Mouse (Mus musculus) kidney, adult 8-10 months (tissue): ENCODE data around the gene Gm20661.
A peak's percentile ranks its signal among the peaks of the same experiment; 100 is the strongest.

Experiments
- DNase-seq, 2 experiments: peaks; one replicate each; pipeline ENCODE4 v3.0.0; 2022

Gene Gm20661

GRCm38 (mm10) chr9:107968531-107968930, 14.3 kb upstream of the Gm20661 start:
- DNase-seq, result no peak

GRCm38 (mm10) chr9:107970311-107970710, 12.5 kb upstream of the Gm20661 start:
- no peak for DNase-seq

DNA sequence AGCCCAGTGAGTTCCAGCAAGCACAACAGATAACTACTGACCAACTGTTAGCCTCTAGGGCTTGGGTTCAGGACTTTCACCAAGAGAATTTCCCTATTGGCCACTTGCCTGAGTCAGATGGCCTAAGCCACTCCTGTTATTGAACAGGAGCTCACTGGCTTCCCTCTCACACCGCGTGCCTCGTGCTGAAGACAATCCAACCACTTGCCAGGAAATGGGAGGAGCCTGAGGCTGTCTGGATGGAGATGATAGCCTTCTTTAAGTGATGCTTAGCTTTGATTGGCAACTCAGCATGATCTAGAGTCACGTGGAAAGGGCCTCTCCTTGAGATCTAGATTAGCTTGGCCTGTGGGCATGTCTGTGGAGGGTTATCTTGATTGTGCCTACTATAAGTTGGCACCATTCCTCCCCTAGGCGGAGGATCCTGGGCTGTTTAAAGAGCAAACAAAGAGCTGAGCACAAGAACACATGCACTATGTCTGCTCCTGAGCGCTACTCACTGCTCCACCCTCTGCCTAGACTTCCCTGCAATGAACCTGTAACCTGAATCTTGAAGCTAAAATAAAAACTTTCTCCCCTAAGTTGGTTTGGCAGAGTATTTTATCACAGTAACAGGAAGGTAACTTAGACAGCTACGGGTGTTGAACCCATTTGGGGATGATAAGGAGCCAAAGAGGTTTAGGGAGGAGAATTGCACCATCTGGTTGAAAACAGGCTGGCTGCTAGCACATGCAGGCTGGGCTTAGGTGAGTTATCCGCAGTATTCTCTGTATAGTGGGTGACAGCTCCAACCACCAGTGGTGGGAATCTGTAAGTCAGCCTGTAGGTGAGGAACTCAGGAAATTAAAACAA, 10.9 kb upstream of the Gm20661 start:
- DNase-seq, result no peak

GRCm38 (mm10) chr9:107974491-107975171, 8.2 kb upstream of the Gm20661 start:
- DNase-seq, result no peak

DNA sequence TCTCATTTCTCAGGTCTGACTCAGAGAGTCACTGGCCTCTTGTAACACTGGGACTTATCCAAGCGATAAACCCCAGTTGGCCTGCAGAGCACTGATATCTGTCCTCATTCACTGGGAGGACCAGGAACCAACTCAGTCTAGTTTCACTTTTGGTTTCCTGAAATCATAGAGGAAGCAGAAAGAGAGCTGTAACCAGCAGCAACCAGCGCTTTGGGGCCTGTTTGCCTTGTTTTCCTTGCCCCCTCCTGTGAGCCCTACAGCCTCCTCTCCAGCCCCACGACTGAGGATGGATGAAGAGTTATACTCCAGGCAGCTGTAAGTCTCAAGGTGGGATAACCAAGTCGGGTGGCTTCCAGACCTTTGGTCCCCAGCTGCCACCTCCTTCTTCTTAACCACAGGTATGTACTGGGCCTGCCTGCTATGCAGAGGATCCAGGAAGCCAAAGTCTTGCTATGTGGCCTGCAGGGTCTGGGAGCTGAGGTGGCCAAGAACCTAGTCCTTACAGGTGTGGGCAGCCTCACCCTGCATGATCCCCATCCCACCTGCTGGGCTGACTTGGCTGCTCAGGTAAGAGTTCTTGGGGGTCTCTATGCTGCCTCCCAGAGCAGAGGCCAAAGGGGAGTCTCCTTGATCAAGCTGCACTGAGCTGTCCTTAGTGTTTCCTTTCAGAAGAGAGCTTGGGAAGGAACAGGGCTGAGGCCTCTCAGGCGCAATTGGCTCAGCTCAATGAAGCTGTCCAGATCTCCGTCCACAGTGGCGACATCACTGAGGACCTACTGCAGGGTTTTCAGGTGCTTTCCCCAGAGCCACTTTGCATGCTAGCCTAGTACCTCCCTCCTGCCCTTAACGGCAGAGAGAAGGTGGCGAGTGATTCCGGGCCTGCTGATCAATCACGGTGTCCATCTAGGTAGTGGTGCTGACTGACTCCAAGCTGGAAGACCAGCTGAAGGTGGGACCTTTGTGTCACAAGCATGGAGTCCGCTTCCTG, 7.2 kb upstream of the Gm20661 start, which contains the start of gene Uba7:
Uba7 (plus strand) TSS at position 107 of the 988 bp plus-strand sequence.
- DNase-seq, result peak; percentile 24 to 37

DNA sequence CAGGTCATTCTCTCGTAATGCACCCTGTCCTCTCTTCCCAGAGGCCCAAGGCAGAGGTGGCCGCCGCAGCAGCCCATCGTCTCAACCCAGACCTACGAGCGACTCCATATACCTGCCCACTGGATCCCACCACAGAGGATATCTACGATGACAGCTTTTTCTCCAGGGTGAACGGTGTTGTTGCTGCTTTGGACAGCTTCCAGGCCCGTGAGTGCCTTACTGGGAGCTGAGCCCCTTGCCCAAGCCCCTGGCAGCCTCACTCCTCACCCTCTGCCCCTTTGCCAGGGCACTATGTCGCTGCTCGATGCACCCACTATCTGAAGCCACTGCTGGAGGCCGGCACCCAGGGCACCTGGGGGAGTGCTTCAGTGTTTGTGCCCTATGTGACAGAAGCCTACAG, 4.0 kb upstream of the Gm20661 start:
- DNase-seq, result no peak

GRCm38 (mm10) chr9:107981684-107982605, 913 bp upstream of the Gm20661 start:
- no peak for DNase-seq

- peak; percentile 79 to 89 for DNase-seq
These were observed 598 bp downstream of the Gm20661 start for GRCm38 (mm10) chr9:107983421-107983890.

DNA sequence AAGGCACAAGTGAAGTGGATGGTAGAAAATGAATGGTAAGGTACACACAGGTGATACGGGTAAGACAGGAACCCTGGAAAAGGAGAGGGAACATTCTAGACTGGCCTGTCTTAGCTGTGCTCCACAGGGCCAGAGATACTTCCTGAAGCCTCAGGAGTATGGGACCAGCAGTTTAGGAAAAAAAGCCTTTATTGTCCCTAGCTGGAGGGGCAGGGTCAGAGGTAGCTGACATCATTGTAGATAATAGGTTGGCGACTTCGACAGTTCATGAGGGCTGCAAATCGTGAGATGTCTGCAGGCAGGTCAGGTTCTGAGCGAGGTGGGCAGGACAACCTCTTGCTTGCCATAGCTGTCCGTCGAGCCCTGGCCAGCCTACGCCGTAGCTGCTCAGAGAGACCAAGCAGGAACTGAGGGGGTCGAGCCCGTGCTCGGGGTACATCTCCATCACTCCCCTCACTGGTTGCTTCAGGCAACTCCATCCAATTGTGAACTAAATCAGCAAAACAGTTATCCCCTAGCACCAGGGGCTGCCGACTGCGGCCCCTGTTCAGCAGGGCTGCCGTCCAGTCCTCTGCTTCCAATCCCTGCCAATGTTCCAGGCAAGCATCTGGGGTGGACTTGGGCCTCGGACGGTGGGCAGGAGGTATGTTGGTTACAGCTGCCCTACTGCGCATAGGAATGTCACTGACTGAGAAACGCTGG, 1.3 kb downstream of the Gm20661 start:
- DNase-seq, result no peak

GRCm38 (mm10) chr9:107984754-107985055, 1.8 kb downstream of the Gm20661 start:
- no peak for DNase-seq

- DNase-seq, result peak; percentile 75 to 84
These were observed 2.6 kb downstream of the Gm20661 start, which contains the start of gene Inka1 for GRCm38 (mm10) chr9:107985131-107986119. Gene Inka1 (minus strand): TSS chr9:107985879.

GRCm38 (mm10) chr9:107986376-107986775, 3.5 kb downstream of the Gm20661 start:
- DNase-seq, result peak; percentile 72 to 82

- DNase-seq, result no peak
These were observed 5.1 kb downstream of the Gm20661 start for GRCm38 (mm10) chr9:107987950-107988349.

DNA sequence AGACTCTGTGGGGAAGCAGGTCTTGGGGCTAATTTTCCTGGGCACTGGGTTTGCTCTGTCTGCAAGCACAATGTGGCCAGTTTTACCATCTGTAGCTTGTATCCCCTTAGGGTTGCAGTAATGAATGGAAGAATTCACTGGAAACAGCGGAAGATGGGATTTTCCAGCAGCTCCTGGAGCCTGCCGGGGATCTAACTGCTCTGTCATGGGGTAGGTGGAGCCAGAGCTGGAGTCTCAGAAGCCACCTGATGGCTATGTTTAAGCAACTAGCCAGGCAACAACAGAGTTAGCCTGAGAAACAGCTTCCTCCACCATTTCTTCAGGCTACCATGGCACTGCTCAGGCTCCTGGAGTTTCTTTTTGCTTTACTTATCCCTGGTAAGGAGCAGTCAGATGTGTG, 9.3 kb downstream of the Gm20661 start, which contains the start of gene Cdhr4:
Cdhr4 (plus strand) TSS at position 301 of the 400 bp plus-strand sequence.
- no peak for DNase-seq

GRCm38 (mm10) chr9:107993013-107993412, 10.2 kb downstream of the Gm20661 start:
- DNase-seq, result no peak

GRCm38 (mm10) chr9:107994464-107994863, 11.6 kb downstream of the Gm20661 start:
- DNase-seq, result no peak

GRCm38 (mm10) chr9:107995513-107995912, 12.7 kb downstream of the Gm20661 start:
- DNase-seq, result no peak

DNA sequence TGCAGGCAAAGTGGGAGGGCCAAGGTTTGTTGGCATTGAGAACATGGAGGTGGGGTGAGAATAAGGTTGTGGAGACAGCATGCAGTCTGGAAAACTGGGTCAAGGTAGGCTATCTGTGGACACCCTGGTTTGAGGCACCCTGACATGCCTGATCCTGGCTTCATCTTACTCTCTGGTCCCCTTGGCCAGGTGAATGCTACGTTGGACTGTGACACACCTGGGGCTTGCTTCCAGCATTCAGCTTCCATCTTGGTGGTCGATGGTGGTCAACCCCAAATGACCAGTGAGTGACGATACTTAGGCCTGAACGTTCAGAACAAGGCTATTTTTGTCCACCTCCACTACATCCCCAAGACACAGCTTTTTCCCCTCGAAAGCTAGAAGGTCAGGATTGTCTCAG, 13.2 kb downstream of the Gm20661 start, which contains the start of gene Gm20662:
Gm20662 (plus strand) TSS at position 301 of the 400 bp plus-strand sequence.
- DNase-seq, result no peak
